8 mouse cellular contexts compared by ENCODE assay signal in genomic region chr11:5787671-5788055, GRCm38 (mm10). TPM values are rescaled to one million over a fixed set of nuclear protein-coding genes. Genes with fewer than 3 reads are reported as not detected.
DNase-seq lines count a peak whose midpoint lies in the region; ATAC-seq and TF ChIP-seq lines count a peak whose summit lies in the region.

No protein-coding gene starts in this region.

- no peak for DNase-seq in heart, embryonic 10.5 days (ENCODE audit: low spot score)
- DNase-seq in heart, adult 9 months (ENCODE audit: low spot score in 2 of 2), result no peak
- no peak for DNase-seq in forebrain, postnatal 0 days
- no peak for DNase-seq in adrenal gland, adult 8-10 months
- no peak for DNase-seq in MN1 (ENCODE audit: low spot score)
- no peak for DNase-seq in layer of hippocampus, postnatal 14 days (ENCODE audit: low spot score in 2 of 2)

- H3ac ChIP-seq in C2C12 (ENCODE audit: control insufficient read depth, insufficient read length, low read depth), result peak overlapping the region; percentile 70

- H3K9me3 ChIP-seq in heart, embryonic 10.5 days, result no peaks in the 10 kb centered on the region
- H3K9me3 ChIP-seq in forebrain, postnatal 0 days (ENCODE audit: low read length), result no peaks in the 10 kb centered on the region

- peaks cover 40% of the 10 kb centered on the region for H3K79me2 ChIP-seq in C2C12 (ENCODE audit: control insufficient read depth, insufficient read depth)

- TF ChIP-seq CTCF in C2C12 (IDR thresholded peaks at IDR 0.05; ENCODE audit: control insufficient read depth, insufficient read depth, insufficient read length), result no peak
- TF ChIP-seq CTCF in forebrain, postnatal 0 days (IDR thresholded peaks at IDR 0.05; ENCODE audit: low read depth), result no peak

- H3K4me1 ChIP-seq in heart, embryonic 10.5 days, result peaks cover 20% of the 10 kb centered on the region
- peaks cover 20% of the 10 kb centered on the region for H3K4me1 ChIP-seq in forebrain, postnatal 0 days (ENCODE audit: insufficient read depth)

- WGBS in heart, embryonic 10.5 days, result 38% methylated on average over 8 of the region's 8 CpGs
- WGBS in forebrain, postnatal 0 days, result 42% methylated on average over 8 of the region's 8 CpGs

- no peak for ATAC-seq in forebrain, postnatal 0 days
- 0 out of 2 replicates have a peak, but pooled peaks have one; percentile 1 for ATAC-seq in megakaryocyte, adult 5-6 weeks (ENCODE audit: poor library complexity, severe bottlenecking)

- H3K27me3 ChIP-seq in heart, embryonic 10.5 days (ENCODE audit: insufficient read depth, poor library complexity, severe bottlenecking), result no peaks in the 10 kb centered on the region
- no peaks in the 10 kb centered on the region for H3K27me3 ChIP-seq in C2C12 (ENCODE audit: control insufficient read depth, insufficient read depth, insufficient read length)
- no peaks in the 10 kb centered on the region for H3K27me3 ChIP-seq in forebrain, postnatal 0 days (ENCODE audit: insufficient read depth, low read length)

- H3K36me3 ChIP-seq in heart, embryonic 10.5 days, result peaks cover 25% of the 10 kb centered on the region
- peaks cover 16% of the 10 kb centered on the region for H3K36me3 ChIP-seq in C2C12 (ENCODE audit: control insufficient read depth, insufficient read depth)
- H3K36me3 ChIP-seq in forebrain, postnatal 0 days (ENCODE audit: insufficient read depth), result peaks cover 12% of the 10 kb centered on the region

- peaks cover 13% of the 10 kb centered on the region for H3K79me3 ChIP-seq in C2C12 (ENCODE audit: low read depth)

- H3K9ac ChIP-seq in forebrain, postnatal 0 days, result peak overlapping the region; percentile 91

- peak overlapping the region; percentile 92 for H3K4me3 ChIP-seq in heart, embryonic 10.5 days
- H3K4me3 ChIP-seq in C2C12 (ENCODE audit: insufficient read depth, poor library complexity, severe bottlenecking), result peak overlapping the region; percentile 89
- peak overlapping the region; percentile 91 for H3K4me3 ChIP-seq in forebrain, postnatal 0 days (ENCODE audit: low read depth, low read length)

- H3K4me2 ChIP-seq in forebrain, postnatal 0 days (ENCODE audit: low read depth), result peak overlapping the region; percentile 80

- peak overlapping the region; percentile 97 for H3K27ac ChIP-seq in heart, embryonic 10.5 days
- H3K27ac ChIP-seq in forebrain, postnatal 0 days (ENCODE audit: low read depth, low read length), result peak overlapping the region; percentile 92

TF ChIP-seq in C2C12, 6 proteins besides CTCF, POLR2A, EP300 and RAD21:
- no peak for TF ChIP-seq MAX (IDR thresholded peaks at IDR 0.05)
- no peak for TF ChIP-seq USF1 (IDR thresholded peaks at IDR 0.05; ENCODE audit: low read depth)
- TF ChIP-seq MYOG (IDR thresholded peaks at IDR 0.05; ENCODE audit: control insufficient read depth, extremely low read depth, insufficient read length), result no peak
- no peak for TF ChIP-seq MYOD1 (IDR thresholded peaks at IDR 0.05; ENCODE audit: control insufficient read depth, insufficient read length, low read depth)
- no peak for TF ChIP-seq CEBPB (IDR thresholded peaks at IDR 0.05; ENCODE audit: low read depth)
- no peak for TF ChIP-seq FOSL1 (IDR thresholded peaks at IDR 0.05; ENCODE audit: insufficient read depth, low read length, poor library complexity, severe bottlenecking)
TF ChIP-seq in C2C12: peak in this region for 0.

RNA-seq across cellular contexts. Expression of gene Dbnl, which starts 0.6 kb away (rescaled TPM):
- polyA plus RNA-seq in heart, embryonic 10.5 days (2016; fragmentation: Nextera tagmentation; extraction: Ambion mirVana), result 101 and 114 TPM in 2 replicates
- 91.3 TPM for polyA plus RNA-seq in C2C12 (2012; fragmentation: generic; extraction: Trizol)
- total RNA-seq in forebrain, postnatal 0 days (2014; rRNA removed), result 72.6 and 77.8 TPM in 2 replicates
- polyA plus RNA-seq in forebrain, postnatal 0 days (2015; fragmentation: Nextera tagmentation; extraction: Ambion mirVana), result 101 and 130 TPM in 2 replicates
- 84.5 and 90.0 TPM in 2 replicates for total RNA-seq in megakaryocyte, adult 5-6 weeks (2015)
- total RNA-seq in megakaryocyte, adult 5-6 weeks (2017), result 176 and 179 TPM in 2 replicates
- total RNA-seq in adrenal gland, adult 8-10 months (2022), result 10 to 100 TPM; 70.7 to 98.8 (median 74.0) TPM
- total RNA-seq in layer of hippocampus, postnatal 14 days (2021), result 10 to 100 TPM; 83.4 to 86.0 TPM

RNA-seq across cellular contexts. Expression of gene Pgam2, which starts 15.9 kb away (rescaled TPM):
- polyA plus RNA-seq in heart, embryonic 10.5 days (2016; fragmentation: Nextera tagmentation; extraction: Ambion mirVana), result 479 and 714 TPM in 2 replicates
- polyA plus RNA-seq in C2C12 (2012; fragmentation: generic; extraction: Trizol), result 3.3 TPM
- 0.38 and 3.5 TPM in 2 replicates for total RNA-seq in forebrain, postnatal 0 days (2014; rRNA removed)
- 3.3 and 3.5 TPM in 2 replicates for polyA plus RNA-seq in forebrain, postnatal 0 days (2015; fragmentation: Nextera tagmentation; extraction: Ambion mirVana)
- not detected in 2 replicates for total RNA-seq in megakaryocyte, adult 5-6 weeks (2015)
- total RNA-seq in megakaryocyte, adult 5-6 weeks (2017), result not detected in 2 replicates
- not detected for total RNA-seq in adrenal gland, adult 8-10 months (2022)
- 10 to 100 TPM; 12.8 to 14.0 TPM for total RNA-seq in layer of hippocampus, postnatal 14 days (2021)

RNA-seq across cellular contexts. Expression of gene Urgcp, which starts 25.5 kb away (rescaled TPM):
- polyA plus RNA-seq in heart, embryonic 10.5 days (2016; fragmentation: Nextera tagmentation; extraction: Ambion mirVana), result 21.3 and 29.9 TPM in 2 replicates
- 22.3 TPM for polyA plus RNA-seq in C2C12 (2012; fragmentation: generic; extraction: Trizol)
- 39.6 and 48.1 TPM in 2 replicates for total RNA-seq in forebrain, postnatal 0 days (2014; rRNA removed)
- polyA plus RNA-seq in forebrain, postnatal 0 days (2015; fragmentation: Nextera tagmentation; extraction: Ambion mirVana), result 28.4 and 33.4 TPM in 2 replicates
- 4.1 and 4.5 TPM in 2 replicates for total RNA-seq in megakaryocyte, adult 5-6 weeks (2015)
- total RNA-seq in megakaryocyte, adult 5-6 weeks (2017), result 7.5 and 8.7 TPM in 2 replicates
- 10 to 100 TPM; 63.6 to 83.8 (median 65.6) TPM for total RNA-seq in adrenal gland, adult 8-10 months (2022)
- 10 to 100 TPM; 54.2 to 67.8 TPM for total RNA-seq in layer of hippocampus, postnatal 14 days (2021)

RNA-seq across cellular contexts. Expression of gene Polm, which starts 50.2 kb away (rescaled TPM):
- 8.9 and 11.1 TPM in 2 replicates for polyA plus RNA-seq in heart, embryonic 10.5 days (2016; fragmentation: Nextera tagmentation; extraction: Ambion mirVana)
- 6.8 TPM for polyA plus RNA-seq in C2C12 (2012; fragmentation: generic; extraction: Trizol)
- total RNA-seq in forebrain, postnatal 0 days (2014; rRNA removed), result 7.5 and 9.7 TPM in 2 replicates
- 4.6 and 6.0 TPM in 2 replicates for polyA plus RNA-seq in forebrain, postnatal 0 days (2015; fragmentation: Nextera tagmentation; extraction: Ambion mirVana)
- total RNA-seq in megakaryocyte, adult 5-6 weeks (2015), result 10.4 and 10.7 TPM in 2 replicates
- total RNA-seq in megakaryocyte, adult 5-6 weeks (2017), result 6.0 and 8.8 TPM in 2 replicates
- total RNA-seq in adrenal gland, adult 8-10 months (2022), result 10 to 100 TPM in 2 of 4 experiments, 1 to 10 TPM in 2; 8.0 to 14.7 (median 11.5) TPM
- 10 to 100 TPM; 12.0 to 13.7 TPM for total RNA-seq in layer of hippocampus, postnatal 14 days (2021)
